Mouse (Mus musculus) retina, adult 2 months (tissue): Measurements from ENCODE around the gene Kctd8.
"Not testable (repeated sequence)": the region's sequence is repeated elsewhere in the genome, so short reads cannot be mapped to it uniquely, and the experiment has no call there.

Source experiments
- DNase-seq: peaks from one replicate; pipeline ENCODE4 v3.0.0-alpha.2; 2012; ENCODE audit warnings: low read depth, low spot score

Gene Kctd8

GRCm38 (mm10) chr5:69340919-69341801, at the start of gene Kctd8:
Kctd8 (minus strand) TSS chr5:69341679.
- DNase-seq = no peak

GRCm38 (mm10) chr5:69379072-69379471, 37.6 kb upstream of the Kctd8 start:
- no peak for DNase-seq

DNA sequence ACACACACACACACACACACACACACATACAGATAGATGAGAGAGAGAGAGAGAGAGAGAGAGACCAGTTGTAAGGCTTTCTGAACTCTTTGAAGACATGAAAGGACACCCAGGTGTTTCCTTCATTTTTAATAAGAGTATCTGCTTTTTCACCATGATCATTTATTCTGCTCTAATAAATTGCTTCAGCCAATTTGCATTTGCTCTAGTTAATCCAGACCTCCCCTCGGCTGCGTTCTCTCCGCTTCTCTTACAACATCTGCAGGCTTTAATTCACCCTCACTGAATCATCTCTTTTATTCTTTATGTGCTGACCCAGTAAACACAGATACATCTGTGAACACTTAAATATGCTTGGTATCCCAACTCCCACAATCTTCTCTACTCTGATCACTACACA, 9.1 kb upstream of the Kctd8 start:
- no peak for DNase-seq

DNA sequence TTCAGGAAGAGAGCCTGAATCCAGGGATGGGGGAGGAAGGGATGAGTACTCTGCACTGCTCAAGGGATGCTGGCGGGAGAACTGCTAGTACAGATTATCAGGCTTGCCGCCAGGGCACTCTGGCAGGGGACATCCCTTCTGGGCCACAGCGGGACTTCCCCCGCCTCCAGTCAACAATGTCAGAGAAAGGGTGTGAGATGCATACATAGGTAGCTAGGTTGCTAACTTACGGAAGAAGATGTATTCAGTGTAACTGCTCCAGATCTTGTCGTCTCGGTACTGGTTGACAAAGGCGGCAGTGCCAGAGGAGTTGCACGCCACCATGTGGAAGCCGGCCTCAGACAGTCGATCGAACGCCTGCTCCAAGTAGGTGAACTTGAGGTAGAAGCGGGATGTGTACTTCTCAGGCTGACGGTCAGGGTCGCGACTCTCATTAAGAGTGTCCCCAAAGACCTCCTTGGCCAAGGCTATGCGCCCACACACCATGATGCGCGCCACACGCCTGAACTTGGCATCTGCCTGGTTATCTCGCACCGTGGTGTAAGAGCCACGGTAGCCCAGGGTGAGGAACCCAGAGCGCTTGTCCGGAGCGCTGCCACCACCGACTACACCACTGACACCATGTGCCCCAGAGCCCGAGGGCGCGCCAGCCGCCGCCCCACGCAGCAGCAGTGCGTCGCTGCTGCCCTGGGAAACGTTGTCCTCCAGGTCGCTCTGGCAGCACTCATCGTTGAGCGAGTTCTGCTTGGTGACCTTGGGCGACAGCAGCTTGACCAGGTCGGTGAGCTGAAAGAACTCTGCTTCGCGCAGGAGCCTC, 1.2 kb downstream of the Kctd8 start:
- no peak for DNase-seq

DNA sequence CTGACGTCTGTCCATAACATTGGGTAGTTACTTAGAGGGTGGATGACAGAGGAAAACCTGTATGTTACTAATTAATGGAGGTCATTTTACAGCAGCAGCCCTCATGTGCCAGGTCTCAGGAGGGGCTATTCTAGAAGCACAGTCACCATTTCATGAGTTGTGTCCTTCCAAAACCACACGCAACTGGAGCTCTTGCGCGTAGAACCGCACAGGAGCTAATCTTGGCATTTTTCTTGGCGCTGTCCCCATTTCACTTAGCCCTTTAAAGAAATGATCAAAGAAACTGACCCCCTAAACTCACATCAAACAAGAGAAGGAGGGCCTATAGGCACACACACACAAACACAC, 1.9 kb downstream of the Kctd8 start:
- no peak for DNase-seq

DNA sequence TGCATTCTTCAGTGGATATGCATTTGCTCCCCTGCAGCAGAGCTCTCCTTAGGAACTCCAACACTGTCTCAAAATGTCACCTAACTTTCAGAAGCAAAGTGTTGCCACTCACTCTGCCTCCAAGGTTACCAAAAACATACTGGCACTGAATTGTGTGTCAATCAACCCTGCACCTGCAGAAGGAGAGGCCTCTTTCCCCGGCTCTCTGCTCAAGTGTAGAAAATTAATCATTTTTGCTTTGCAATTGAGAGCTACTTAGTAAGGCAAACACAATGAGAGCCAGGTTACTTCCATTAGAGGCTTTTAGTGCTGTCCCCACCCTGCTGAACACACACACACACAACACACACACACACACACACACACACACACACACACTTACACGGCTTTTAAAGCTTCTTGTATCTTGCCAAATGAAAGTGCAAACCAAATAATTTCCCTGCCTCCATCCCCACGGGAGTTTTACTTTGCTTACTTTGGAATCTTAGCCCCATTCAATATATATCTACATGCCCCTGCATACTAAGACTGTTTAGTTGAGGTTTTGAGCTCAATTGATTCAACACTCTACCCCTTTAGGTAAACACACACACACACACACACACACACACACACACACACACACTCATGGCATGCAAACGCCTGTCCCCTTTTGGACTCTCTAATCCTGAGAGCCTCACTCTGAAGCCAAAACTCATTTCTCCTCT, 2.4 kb downstream of the Kctd8 start:
- no peak for DNase-seq

DNA sequence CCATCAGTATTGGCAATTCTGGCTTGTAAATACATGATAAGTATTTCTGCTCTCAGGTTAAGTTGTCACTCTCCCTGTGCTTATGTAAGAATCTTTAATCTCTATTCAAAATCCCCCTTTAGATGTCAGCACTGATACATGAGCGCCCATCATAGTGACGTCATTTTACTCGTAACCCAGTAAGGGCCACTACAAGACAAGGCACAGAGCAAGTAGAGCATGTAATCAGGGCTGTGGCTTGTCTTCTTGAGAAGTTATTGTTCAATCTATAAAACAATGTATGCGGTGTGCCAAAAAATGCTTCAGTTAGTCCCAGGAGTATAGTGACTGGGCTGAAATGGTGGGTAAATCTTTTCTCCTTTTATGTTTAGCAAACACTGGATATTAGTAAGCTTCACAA, 13.9 kb downstream of the Kctd8 start:
- DNase-seq = no peak

GRCm38 (mm10) chr5:69324566-69325230, 16.8 kb downstream of the Kctd8 start:
- DNase-seq = no peak

DNA sequence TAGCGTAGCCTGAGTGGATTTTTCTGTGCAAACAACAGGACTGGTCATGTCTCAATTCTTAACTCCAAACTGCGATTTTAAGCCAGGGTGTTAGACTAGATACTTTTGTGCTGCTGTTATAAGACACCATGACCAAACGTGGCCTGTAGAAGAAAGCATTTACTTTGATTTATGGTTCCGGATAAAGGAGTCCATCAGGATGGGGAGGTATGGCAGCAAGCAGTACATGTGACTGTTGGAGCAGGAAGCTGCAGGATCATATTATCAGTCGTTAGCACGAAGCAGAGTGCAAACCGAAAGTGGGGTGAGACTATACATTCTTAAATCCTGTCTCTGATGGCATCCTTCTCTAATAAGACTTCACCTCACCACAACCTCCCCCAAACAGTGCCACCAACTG, 28.9 kb downstream of the Kctd8 start:
- no peak for DNase-seq

DNA sequence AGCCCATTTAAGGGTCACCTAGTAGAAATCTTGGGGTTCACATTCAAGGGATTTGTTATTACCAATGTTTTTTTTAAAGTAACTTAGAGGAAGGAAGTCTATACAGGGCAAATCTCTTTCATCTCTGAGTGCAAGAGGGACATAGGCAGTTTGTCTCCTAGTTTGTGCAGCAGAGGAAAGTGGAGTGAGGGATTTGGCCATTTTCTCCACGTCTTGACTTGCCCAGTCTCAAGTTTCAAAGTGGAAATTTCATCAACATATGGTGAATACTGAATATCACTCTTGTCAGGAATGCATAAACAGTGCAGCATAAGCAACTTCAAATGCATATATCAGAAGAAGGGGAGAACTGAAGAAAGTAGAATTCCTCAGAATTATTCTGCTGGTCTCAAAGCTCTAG, 39.8 kb downstream of the Kctd8 start:
- no peak for DNase-seq

GRCm38 (mm10) chr5:69292353-69292752, 49.1 kb downstream of the Kctd8 start:
- no peak for DNase-seq

GRCm38 (mm10) chr5:69284359-69284758, 57.1 kb downstream of the Kctd8 start:
- DNase-seq = no peak

DNA sequence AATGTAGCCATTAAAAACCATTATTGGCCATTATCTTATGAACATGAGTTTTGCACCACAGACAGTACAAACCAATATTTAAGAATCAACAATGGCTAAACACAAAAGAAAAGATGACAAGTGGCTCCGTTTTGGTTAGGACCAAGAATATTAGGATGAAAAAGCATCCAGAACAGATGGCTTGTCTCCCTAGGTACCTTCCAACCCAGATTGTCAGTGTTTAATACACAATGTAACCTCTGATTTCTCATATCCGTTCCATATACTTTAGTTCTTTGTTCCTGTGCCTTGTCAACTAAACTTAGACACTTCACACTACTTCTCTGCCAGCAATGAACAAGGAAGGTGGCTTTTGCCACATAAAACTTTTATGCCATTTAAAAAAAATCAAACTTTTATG, 89.1 kb downstream of the Kctd8 start:
- no peak for DNase-seq

- no peak for DNase-seq
Measured at GRCm38 (mm10) chr5:69241931-69242330, 99.5 kb downstream of the Kctd8 start.

GRCm38 (mm10) chr5:69233560-69233959, 107.9 kb downstream of the Kctd8 start:
- DNase-seq = no peak

DNA sequence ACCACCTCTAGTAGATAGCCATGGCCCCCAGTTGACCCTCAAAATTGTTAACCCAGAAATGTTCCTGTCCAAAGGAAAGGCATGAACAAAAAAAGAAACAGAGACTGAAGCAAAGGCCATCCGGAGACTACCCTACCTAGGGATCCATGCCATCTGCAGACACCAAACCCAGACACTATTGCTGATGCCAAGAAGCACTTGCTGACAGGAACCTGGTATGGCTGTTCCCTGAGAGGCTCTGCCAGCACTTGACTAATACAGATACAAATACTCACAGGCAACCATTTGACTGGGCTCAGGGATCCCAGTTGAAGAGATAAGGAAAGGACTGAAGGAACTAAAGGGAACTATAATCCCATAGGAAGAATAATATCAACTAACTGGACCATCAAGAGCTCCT, 109.8 kb downstream of the Kctd8 start:
- DNase-seq = not testable (repeated sequence)

DNA sequence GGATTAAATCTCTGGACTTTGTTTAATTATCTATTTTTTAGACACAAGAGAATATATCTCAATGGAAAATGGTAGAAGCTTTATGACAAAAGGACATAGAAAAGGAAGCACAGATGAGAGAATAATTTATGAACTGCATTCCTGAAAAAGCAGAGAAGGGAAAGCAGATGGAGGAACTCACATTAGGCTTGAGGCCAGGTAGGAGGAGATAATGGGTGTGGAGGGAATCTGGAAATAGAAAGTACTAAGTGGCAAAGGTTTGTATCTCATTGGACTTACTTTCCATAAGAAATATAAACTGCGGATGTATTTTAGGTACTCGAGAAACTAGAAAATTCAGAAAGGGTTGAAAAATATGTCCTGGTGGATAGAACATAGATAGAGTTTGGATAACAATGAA, 114.3 kb downstream of the Kctd8 start:
- DNase-seq = no peak

- DNase-seq = no peak
Measured at GRCm38 (mm10) chr5:69222608-69223007, 118.9 kb downstream of the Kctd8 start.

- DNase-seq = no peak
Measured at GRCm38 (mm10) chr5:69215216-69215615, 126.3 kb downstream of the Kctd8 start.

DNA sequence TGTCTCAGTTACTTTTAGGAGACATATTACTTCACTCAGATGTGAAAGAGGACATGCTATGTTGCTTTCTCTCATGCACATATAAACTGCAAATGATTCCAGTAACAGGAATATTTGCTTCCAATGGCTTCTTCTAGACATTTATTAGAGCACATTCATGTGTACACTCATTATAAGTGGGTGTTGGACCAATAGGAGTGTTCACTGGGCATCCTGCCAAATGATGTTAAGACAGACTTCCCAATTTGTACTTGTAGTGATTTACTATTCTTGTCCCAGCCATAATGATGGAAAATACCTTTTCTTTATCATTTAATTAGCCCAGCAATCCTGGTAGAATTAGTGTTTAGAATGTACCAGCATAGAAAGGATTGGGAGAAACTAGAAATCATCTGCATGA, 132.1 kb downstream of the Kctd8 start:
- DNase-seq = no peak

DNA sequence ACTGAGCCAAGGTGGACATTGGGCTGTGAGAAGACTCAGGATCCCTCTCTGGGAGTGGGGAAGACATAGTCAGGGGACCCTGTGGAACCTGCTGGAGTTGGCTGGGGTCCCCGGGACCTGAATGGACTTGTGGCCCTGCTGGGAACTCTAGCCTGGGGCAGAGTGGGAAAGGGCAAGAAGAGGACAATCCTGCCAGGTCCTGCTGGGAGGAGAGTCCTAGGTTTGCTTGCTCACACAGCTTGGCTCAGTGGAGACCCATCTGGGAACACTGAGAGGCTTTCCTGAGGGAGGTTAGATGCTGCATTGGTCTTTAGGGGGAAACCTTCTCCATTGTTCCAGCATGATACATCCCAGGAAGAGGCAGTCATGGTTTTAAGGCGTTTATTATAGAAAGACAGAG, 133.8 kb downstream of the Kctd8 start:
- no peak for DNase-seq
